Mouse (Mus musculus): ENCODE results near the gene Abcb11. TPM values are rescaled to one million over a fixed set of nuclear protein-coding genes. Genes with fewer than 3 reads are reported as not detected.
"Not testable (repeated sequence)": the region's sequence is repeated elsewhere in the genome, so short reads cannot be mapped to it uniquely, and the experiment has no call there.

The Abcb11 gene
- polyA plus RNA-seq (2015; fragmentation: Nextera tagmentation; extraction: Ambion mirVana), result 0.04 TPM in 1 of 2 replicates, not detected in the other

DNA sequence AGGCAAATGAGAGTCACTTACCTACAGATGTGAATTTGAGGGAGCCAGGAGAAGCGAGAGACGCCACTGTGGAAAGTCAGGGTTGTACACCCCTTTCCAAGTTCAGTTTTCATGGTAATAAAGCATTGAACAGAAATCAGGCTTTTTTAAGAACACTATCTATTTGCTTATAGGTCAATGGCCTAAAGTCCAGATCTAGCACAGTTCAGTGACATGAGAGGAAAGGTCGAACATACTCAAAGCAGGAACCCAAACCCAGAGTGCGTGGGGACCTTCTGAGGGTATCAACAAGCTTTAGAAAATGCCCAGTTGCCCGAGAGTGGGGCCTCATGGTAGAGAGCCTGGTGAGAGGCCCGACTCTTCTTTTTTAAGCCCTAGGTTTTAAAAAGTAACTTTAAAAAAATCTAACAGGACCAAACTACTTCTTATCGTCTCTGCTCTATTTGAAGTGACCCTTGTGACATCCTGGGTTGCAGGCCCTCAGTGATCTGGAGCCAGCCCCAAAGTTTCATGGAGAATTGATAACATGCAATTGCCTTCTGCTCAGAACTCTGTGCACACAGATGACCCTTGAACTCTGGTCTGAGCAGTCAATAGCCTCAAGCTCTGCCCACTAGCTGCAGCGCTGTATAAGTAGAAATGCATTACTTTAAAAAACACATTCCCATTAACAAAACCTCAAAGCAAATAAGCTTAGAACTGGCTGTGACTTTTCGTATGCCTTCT is at the start of gene Abcb11:
TSS of gene Abcb11 (minus strand) at position 121 of the 726 bp plus-strand sequence.
- no peak within 1 kb of the TSS for H3K4me3 ChIP-seq
- no peak within 1 kb of the TSS for H3K27ac ChIP-seq
- 87% methylated on average over 9 of the region's 9 CpGs for WGBS
- no peaks in the 10 kb centered on the region for H3K36me3 ChIP-seq
- ATAC-seq (ENCODE audit: low FRiP score), result no peak
- H3K4me2 ChIP-seq, result no peak within 1 kb of the TSS
- H3K9ac ChIP-seq, result no peak within 1 kb of the TSS
- H3K9me3 ChIP-seq, result no peaks in the 10 kb centered on the region
- no peaks in the 10 kb centered on the region for H3K4me1 ChIP-seq (replicated peaks)
- H3K27me3 ChIP-seq, result no peaks in the 10 kb centered on the region

GRCm38 (mm10) chr2:69386118-69386871 is 43.9 kb upstream of the Abcb11 start:
- WGBS, result 85% methylated on average over 3 of the region's 3 CpGs
- no peak overlapping the region for H3K9ac ChIP-seq
- no peak for ATAC-seq (ENCODE audit: low FRiP score)

GRCm38 (mm10) chr2:69382838-69383237 is 40.4 kb upstream of the Abcb11 start:
- H3K9me3 ChIP-seq, result no peaks in the 10 kb centered on the region
- no peak overlapping the region for H3K4me3 ChIP-seq
- H3K4me2 ChIP-seq, result no peak overlapping the region
- H3K27me3 ChIP-seq, result no peaks in the 10 kb centered on the region
- no peak for ATAC-seq (ENCODE audit: low FRiP score)
- H3K9ac ChIP-seq, result no peak overlapping the region
- H3K36me3 ChIP-seq, result no peaks in the 10 kb centered on the region
- no peak overlapping the region for H3K27ac ChIP-seq
- WGBS, result 86% methylated on average over 5 of the region's 5 CpGs
- H3K4me1 ChIP-seq (replicated peaks), result no peaks in the 10 kb centered on the region

More at GRCm38 (mm10) chr2:69386118-69386871, 43.9 kb upstream of the Abcb11 start:
- Histone ChIP-seq H3K9me3 (no peaks in the 10 kb centered on the region), H3K4me1 (replicated peaks) (no peaks in the 10 kb centered on the region), H3K27ac (no peak overlapping the region), H3K36me3 (no peaks in the 10 kb centered on the region), H3K4me3 (no peak overlapping the region), H3K27me3 (no peaks in the 10 kb centered on the region), H3K4me2 (no peak overlapping the region)

DNA sequence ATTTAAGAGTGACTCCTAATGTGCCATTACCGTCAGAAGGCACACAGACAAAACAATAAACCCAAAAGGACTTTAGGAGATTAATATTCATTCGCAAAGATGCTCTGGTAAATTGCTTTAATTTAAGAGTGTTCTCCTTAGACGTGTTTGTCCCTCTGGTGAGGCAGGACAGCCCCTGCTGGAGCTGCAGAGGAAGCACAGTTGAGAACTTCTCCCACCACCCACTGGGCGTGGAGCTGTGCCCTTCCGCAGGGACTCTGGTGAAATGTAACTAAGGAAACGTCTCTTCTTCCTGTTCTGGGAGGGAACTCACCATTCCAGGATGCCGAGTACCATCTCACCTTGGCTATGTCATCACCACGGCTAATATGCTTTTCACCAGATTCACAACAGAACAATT is 39.3 kb upstream of the Abcb11 start:
- Histone ChIP-seq H3K4me2 (no peak overlapping the region), H3K36me3 (no peaks in the 10 kb centered on the region), H3K27me3 (no peaks in the 10 kb centered on the region), H3K4me1 (replicated peaks) (no peaks in the 10 kb centered on the region), H3K27ac (no peak overlapping the region), H3K4me3 (no peak overlapping the region), H3K9ac (no peak overlapping the region), H3K9me3 (no peaks in the 10 kb centered on the region)
- no peak for ATAC-seq (ENCODE audit: low FRiP score)
- 45% methylated on average over 8 of the region's 8 CpGs for WGBS

- Histone ChIP-seq H3K4me2 (no peak within 1 kb of the TSS), H3K9me3 (no peaks in the 10 kb centered on the region), H3K27ac (no peak within 1 kb of the TSS), H3K9ac (no peak within 1 kb of the TSS), H3K4me1 (replicated peaks) (no peaks in the 10 kb centered on the region), H3K4me3 (no peak within 1 kb of the TSS), H3K36me3 (no peaks in the 10 kb centered on the region), H3K27me3 (no peaks in the 10 kb centered on the region)
- ATAC-seq (ENCODE audit: low FRiP score), result no peak
- 86% methylated on average over 13 of the region's 13 CpGs for WGBS
Observed at GRCm38 (mm10) chr2:69380281-69380680, 37.9 kb upstream of the Abcb11 start, which contains the start of gene Dhrs9. Gene Dhrs9 (plus strand): TSS chr2:69380445.

DNA sequence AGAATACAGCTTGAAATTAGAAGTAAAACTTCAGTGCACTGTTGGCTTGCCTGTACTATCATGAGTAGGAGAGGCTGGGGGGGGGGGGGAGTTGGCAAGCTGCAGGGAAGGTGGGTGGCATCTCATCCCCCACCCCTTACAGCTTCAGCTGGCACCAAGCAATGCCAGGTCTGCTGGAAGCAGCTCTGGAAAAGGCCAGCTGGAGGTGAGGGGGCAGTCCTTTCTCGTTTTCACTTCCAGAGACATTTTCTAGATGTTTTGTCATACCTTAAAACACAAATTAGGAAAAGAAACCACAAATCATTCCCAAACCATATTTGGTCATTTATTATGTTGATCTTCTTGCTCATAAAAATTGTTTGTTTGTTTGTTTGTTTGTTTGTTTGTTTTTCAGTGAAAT is 37.4 kb upstream of the Abcb11 start:
- WGBS, result 71% methylated on average over 1 of the region's 1 CpGs
- H3K27ac ChIP-seq, result no peak overlapping the region
- H3K9me3 ChIP-seq, result no peaks in the 10 kb centered on the region
- no peaks in the 10 kb centered on the region for H3K36me3 ChIP-seq
- no peak overlapping the region for H3K4me2 ChIP-seq
- no peaks in the 10 kb centered on the region for H3K27me3 ChIP-seq
- no peaks in the 10 kb centered on the region for H3K4me1 ChIP-seq (replicated peaks)
- ATAC-seq (ENCODE audit: low FRiP score), result no peak
- no peak overlapping the region for H3K4me3 ChIP-seq
- H3K9ac ChIP-seq, result no peak overlapping the region

DNA sequence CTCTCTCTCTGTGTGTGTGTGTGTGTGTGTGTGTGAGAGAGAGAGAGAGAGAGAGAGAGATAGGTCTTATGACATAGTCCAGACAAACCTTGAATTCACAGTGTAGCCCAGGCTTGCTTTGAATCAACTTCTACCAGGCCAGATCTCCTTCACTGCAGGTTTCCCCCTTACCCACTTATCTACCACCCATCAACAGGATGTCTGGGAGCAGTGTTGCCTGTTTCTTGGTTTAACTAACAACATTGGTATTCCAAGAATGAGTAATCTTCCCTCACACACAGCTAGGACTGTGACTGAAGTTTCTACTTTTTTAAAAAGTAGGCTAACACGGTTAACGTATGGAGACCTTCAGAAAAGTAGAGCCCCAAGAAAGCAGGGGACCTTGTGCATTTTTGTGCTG is 34.4 kb upstream of the Abcb11 start:
- no peak overlapping the region for H3K4me2 ChIP-seq
- WGBS, result 92% methylated on average over 2 of the region's 2 CpGs
- no peaks in the 10 kb centered on the region for H3K4me1 ChIP-seq (replicated peaks)
- H3K9ac ChIP-seq, result no peak overlapping the region
- H3K36me3 ChIP-seq, result no peaks in the 10 kb centered on the region
- ATAC-seq (ENCODE audit: low FRiP score), result no peak
- H3K27me3 ChIP-seq, result no peaks in the 10 kb centered on the region
- no peak overlapping the region for H3K27ac ChIP-seq
- H3K4me3 ChIP-seq, result no peak overlapping the region
- H3K9me3 ChIP-seq, result no peaks in the 10 kb centered on the region

- no peak overlapping the region for H3K9ac ChIP-seq
- no peak overlapping the region for H3K4me3 ChIP-seq
- 91% methylated on average over 1 of the region's 1 CpGs for WGBS
- no peak overlapping the region for H3K4me2 ChIP-seq
- H3K27me3 ChIP-seq, result no peaks in the 10 kb centered on the region
- H3K4me1 ChIP-seq (replicated peaks), result no peaks in the 10 kb centered on the region
- H3K36me3 ChIP-seq, result no peaks in the 10 kb centered on the region
- no peaks in the 10 kb centered on the region for H3K9me3 ChIP-seq
- ATAC-seq (ENCODE audit: low FRiP score), result no peak
- no peak overlapping the region for H3K27ac ChIP-seq
Observed at GRCm38 (mm10) chr2:69365275-69365674, 22.9 kb upstream of the Abcb11 start.

DNA sequence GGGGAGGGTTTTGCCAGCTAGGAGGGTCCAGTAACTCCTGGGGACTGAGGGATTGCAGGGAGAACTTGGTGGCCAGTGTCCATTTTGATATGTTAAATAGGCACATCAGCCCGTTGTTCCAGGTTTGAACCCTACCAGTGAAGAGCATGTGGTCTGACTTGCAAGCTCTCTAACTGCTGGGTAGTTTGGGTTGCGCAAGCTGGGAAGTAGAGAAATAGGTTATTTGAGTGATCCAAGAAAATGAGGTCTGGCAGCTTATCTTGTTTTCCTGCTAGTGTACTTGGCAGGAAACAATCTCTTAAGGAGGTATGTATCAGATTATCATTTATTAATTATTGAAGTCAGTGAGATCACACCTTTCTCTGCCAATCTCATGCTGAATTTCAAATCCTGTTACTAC is 22.4 kb upstream of the Abcb11 start:
- Histone ChIP-seq H3K4me1 (replicated peaks) (no peaks in the 10 kb centered on the region), H3K36me3 (no peaks in the 10 kb centered on the region), H3K9me3 (no peaks in the 10 kb centered on the region), H3K9ac (no peak overlapping the region), H3K4me2 (no peak overlapping the region), H3K27me3 (no peaks in the 10 kb centered on the region), H3K4me3 (no peak overlapping the region), H3K27ac (no peak overlapping the region)
- WGBS, result 94% methylated on average over 2 of the region's 2 CpGs
- ATAC-seq (ENCODE audit: low FRiP score), result no peak

DNA sequence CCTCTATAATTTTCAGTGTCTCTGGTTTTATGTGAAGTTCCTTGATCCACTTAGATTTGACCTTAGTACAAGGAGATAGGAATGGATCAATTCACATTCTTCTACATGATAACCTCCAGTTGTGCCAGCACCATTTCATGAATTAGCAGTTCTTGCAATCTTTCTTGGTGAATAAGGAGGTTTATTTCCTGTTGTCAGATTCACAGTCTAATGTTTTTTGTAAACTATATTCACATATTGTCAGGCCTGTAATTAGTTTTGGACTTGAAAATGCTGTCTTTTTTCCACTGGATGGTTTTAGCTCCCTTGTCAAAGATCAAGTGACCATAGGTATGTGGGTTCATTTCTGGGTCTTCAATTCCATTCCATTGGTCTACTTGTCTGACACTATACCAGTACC is 13.0 kb upstream of the Abcb11 start:
- not testable (repeated sequence) for H3K4me1 ChIP-seq (replicated peaks); H3K9ac ChIP-seq; H3K4me2 ChIP-seq; H3K9me3 ChIP-seq; H3K4me3 ChIP-seq; H3K36me3 ChIP-seq; H3K27me3 ChIP-seq; H3K27ac ChIP-seq
- ATAC-seq (ENCODE audit: low FRiP score), result peak; percentile 100

- Histone ChIP-seq H3K9me3 (no peaks in the 10 kb centered on the region), H3K36me3 (no peaks in the 10 kb centered on the region), H3K4me1 (replicated peaks) (no peaks in the 10 kb centered on the region), H3K4me2 (no peak overlapping the region), H3K27me3 (no peaks in the 10 kb centered on the region), H3K27ac (no peak overlapping the region), H3K9ac (no peak overlapping the region), H3K4me3 (no peak overlapping the region)
- 93% methylated on average over 6 of the region's 6 CpGs for WGBS
- ATAC-seq (ENCODE audit: low FRiP score), result no peak
Observed at GRCm38 (mm10) chr2:69341506-69341905, 910 bp downstream of the Abcb11 start.

DNA sequence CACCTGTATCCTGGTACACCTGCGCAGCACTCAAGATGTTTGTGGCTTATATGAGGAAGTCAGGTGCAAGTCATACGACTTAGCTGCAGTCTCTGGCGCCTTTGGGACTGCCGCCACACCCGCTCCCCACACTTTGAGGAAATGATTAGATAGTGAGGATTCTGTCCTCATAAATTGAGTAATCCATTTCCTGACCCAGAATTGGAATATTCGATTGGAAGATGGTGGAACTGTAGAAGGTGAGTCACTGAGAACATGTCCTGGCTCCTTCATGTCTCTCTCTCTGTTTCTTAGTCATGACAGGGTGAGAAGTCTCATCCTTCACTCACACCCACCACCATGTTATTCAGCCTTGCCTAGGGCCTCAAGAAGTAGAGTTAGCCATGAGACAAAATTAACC is 10.9 kb downstream of the Abcb11 start:
- H3K4me2 ChIP-seq; H3K27me3 ChIP-seq; ATAC-seq (ENCODE audit: low FRiP score); H3K9me3 ChIP-seq; H3K4me3 ChIP-seq; H3K4me1 ChIP-seq (replicated peaks); H3K27ac ChIP-seq; H3K9ac ChIP-seq; H3K36me3 ChIP-seq: not testable (repeated sequence)
- WGBS, result 94% methylated on average over 6 of the region's 6 CpGs
